Mouse (Mus musculus): ENCODE results near the gene Gm21976. TPM values are rescaled to one million over a fixed set of nuclear protein-coding genes. Genes with fewer than 3 reads are reported as not detected.

Gene Gm21976
- total and polyA plus RNA-seq, 2 experiments from 2014 or later = not detected

DNA sequence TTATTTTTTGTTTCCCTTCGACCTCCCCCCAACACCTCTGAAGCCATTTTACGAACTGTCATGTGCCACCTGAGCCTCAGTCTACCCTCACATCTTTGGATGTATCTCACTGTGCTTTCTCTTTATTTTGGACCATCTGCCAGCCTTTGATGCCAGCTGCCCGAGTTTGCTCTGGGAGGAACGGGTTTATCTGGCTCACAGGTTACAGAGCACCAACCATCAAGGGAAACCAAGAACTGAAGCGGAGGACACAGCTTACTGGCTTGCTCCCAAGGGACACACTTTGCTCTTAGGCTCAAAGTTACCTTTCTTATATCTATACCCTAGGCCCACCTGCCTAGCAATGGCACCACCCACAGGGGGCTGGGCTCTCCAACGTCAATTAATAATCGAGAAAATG is 34.3 kb upstream of the Gm21976 start:
- peaks cover 27% of the 10 kb centered on the region for H3K36me3 ChIP-seq (ENCODE audit: insufficient read depth, low read length)
- ATAC-seq = peak; percentile 36; the same call in 1 of the 2 replicates
- H3K9me3 ChIP-seq (ENCODE audit: low read length) = no peaks in the 10 kb centered on the region
- WGBS = 48% methylated on average over 7 of the region's 7 CpGs
- H3K4me3 ChIP-seq (ENCODE audit: low read length) = no peak overlapping the region
- no peaks in the 10 kb centered on the region for H3K27me3 ChIP-seq (ENCODE audit: insufficient read depth, low read length)
- no peak overlapping the region for H3K27ac ChIP-seq
- TF ChIP-seq CTCF (IDR thresholded peaks at IDR 0.05; ENCODE audit: low read depth) = no peak
- H3K4me2 ChIP-seq (ENCODE audit: low read depth, low read length) = no peak overlapping the region
- H3K9ac ChIP-seq (replicated peaks; ENCODE audit: low read length) = no peak overlapping the region
- H3K4me1 ChIP-seq (ENCODE audit: insufficient read depth, low read length) = no peaks in the 10 kb centered on the region
- no peak for DNase-seq (ENCODE audit: low spot score)

DNA sequence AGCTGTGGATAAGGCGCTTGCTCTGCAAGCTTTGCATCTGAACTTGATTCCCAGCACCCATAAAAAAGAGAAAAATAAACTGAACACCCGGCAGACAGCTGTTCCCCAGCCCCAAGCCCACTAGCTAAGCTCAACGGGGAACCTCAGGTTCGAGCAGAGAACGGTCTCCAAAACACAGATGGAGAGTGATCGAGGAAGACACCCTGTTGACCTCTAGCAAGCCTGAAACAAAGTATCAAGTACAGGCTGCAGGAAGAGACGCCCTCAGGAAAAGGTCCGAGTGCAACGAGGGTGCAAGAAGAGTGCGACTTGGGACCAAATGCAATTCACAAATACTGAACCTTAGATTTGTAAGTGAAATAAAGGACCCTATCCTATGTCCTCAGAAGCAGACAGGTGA is 30.1 kb upstream of the Gm21976 start:
- Histone ChIP-seq H3K36me3 (ENCODE audit: insufficient read depth, low read length) (peaks cover 52% of the 10 kb centered on the region), H3K27me3 (ENCODE audit: insufficient read depth, low read length) (no peaks in the 10 kb centered on the region), H3K4me1 (ENCODE audit: insufficient read depth, low read length) (no peaks in the 10 kb centered on the region), H3K9ac (replicated peaks; ENCODE audit: low read length) (no peak overlapping the region), H3K4me3 (ENCODE audit: low read length) (no peak overlapping the region), H3K9me3 (ENCODE audit: low read length) (no peaks in the 10 kb centered on the region), H3K27ac (no peak overlapping the region), H3K4me2 (ENCODE audit: low read depth, low read length) (no peak overlapping the region)
- no peak for TF ChIP-seq CTCF (IDR thresholded peaks at IDR 0.05; ENCODE audit: low read depth)
- ATAC-seq (no peak), DNase-seq (ENCODE audit: low spot score) (no peak)
- WGBS = 91% methylated on average over 10 of the region's 10 CpGs

DNA sequence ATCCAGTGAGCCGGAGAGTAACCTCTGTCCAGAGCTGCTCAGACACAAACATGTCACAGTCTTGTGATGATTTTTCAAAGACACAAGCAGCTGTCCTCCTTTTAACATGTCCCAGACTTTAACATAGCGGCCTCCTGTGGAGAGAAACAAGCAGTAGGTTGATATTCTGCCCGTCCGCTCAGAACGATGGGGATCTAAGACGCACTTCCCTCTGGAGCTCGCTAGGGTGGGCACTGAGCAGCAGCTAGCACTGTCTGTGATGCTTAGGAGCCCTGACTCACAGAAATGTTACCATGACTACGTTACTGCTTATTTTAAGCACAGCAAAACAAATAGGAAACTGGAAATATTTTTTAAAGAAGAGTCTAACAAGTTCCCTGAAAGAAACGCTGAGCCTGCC is 24.8 kb upstream of the Gm21976 start:
- TF ChIP-seq CTCF (IDR thresholded peaks at IDR 0.05; ENCODE audit: low read depth) = peak; percentile 28; the same call in 1 of the 2 replicates
- Histone ChIP-seq H3K9ac (replicated peaks; ENCODE audit: low read length) (no peak overlapping the region), H3K4me2 (ENCODE audit: low read depth, low read length) (no peak overlapping the region), H3K27me3 (ENCODE audit: insufficient read depth, low read length) (no peaks in the 10 kb centered on the region), H3K27ac (no peak overlapping the region), H3K4me1 (ENCODE audit: insufficient read depth, low read length) (no peaks in the 10 kb centered on the region), H3K36me3 (ENCODE audit: insufficient read depth, low read length) (peaks cover 46% of the 10 kb centered on the region), H3K9me3 (ENCODE audit: low read length) (no peaks in the 10 kb centered on the region), H3K4me3 (ENCODE audit: low read length) (no peak overlapping the region)
- ATAC-seq (no peak), DNase-seq (ENCODE audit: low spot score) (peak; percentile 30)
- WGBS = 66% methylated on average over 9 of the region's 9 CpGs

DNA sequence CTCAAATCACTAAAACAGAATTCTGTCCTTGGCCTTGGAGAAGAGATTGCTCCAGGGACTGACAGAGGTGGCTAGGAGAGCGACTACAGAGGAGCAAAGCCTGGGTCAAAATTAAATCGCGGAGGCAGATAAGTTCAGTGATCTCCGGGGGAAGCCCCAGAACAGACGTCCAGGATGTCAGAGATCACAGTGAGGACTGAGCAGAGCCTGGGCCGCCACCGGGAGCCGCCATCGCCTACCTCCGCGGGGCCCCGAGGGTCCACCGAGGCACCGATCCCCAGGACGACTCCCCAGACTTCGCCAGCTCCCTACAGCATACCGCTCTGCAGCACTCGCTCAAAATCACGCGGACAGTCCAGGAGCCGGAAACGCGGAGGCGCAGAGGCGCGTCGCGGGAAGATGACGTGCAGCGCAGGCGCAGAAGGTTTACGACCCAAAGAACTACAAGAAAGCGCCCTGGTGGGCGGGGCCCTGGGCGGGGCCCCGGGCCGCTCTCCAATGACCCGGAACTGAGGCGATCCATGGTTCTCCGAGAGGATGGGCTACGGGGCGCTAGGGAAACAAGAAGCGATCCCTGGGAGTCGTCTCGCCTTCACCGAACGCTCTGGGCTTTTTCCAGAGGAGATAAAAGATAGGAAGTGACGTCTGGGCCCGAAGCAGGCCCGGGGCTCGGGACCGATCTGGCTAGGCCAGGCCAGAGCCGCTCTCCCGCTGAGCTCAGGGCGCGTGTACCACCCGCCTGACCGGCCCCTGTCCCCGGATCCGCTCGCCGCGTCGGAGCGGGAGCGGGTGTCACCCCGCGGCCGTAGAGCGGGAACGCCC is 16.8 kb upstream of the Gm21976 start, which contains the start of the genes Utp15 and Ankra2:
TSS of gene Utp15 (minus strand) at position 406 of the 822 bp plus-strand sequence.
TSS of gene Ankra2 (plus strand) at position 439 of the 822 bp plus-strand sequence.
- Histone ChIP-seq H3K36me3 (ENCODE audit: insufficient read depth, low read length) (peaks cover 4% of the 10 kb centered on the region; the same call in 1 of the 2 replicates), H3K4me2 (ENCODE audit: low read depth, low read length) (peak within 1 kb of the TSS; percentile 94), H3K9ac (replicated peaks; ENCODE audit: low read length) (peak within 1 kb of the TSS; percentile 94), H3K27ac (peak within 1 kb of the TSS; percentile 94), H3K4me1 (ENCODE audit: insufficient read depth, low read length) (peaks cover 16% of the 10 kb centered on the region; the same call in 1 of the 2 replicates), H3K9me3 (ENCODE audit: low read length) (no peaks in the 10 kb centered on the region), H3K4me3 (ENCODE audit: low read length) (peak within 1 kb of the TSS; percentile 98), H3K27me3 (ENCODE audit: insufficient read depth, low read length) (no peaks in the 10 kb centered on the region)
- ATAC-seq (peak; percentile 99), DNase-seq (ENCODE audit: low spot score) (peak; percentile 100)
- 0 out of 2 replicates have a peak, but pooled peaks have one; percentile 1 for TF ChIP-seq CTCF (IDR thresholded peaks at IDR 0.05; ENCODE audit: low read depth)
- WGBS = under 1% methylated on average over 67 of the region's 71 CpGs

DNA sequence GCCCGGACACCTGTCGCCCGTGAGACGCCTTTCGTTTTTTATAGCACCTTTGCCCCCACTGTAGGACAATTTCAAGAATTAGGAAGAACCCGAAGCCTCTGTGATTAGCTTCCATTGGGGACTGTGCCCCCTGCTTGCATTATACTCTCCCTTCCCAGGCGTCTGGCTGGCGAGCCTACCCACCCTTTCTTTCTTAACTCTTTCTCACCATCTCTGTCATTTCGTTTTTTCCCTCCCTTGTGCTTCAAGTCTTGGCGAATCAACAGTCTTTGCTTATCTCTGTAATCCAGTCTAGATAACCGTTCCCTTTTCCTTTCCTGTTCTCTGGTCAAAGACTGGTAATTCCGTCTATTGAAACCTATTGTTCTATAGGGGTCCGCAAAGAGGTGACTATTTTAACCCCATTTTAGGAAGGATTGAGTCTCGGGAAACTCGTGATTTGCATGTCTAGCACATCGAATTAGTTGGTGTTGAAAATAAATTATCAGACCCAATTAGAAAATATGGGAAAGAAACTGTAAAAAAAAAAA is 16.2 kb upstream of the Gm21976 start:
- H3K9ac ChIP-seq (replicated peaks; ENCODE audit: low read length) = peak overlapping the region; percentile 94
- WGBS = 1% methylated on average over 16 of the region's 16 CpGs
- DNase-seq (ENCODE audit: low spot score) = peak; percentile 19
- ATAC-seq = peak; percentile 38; the same call in 1 of the 2 replicates
- peak overlapping the region; percentile 98 for H3K4me3 ChIP-seq (ENCODE audit: low read length)
- H3K27me3 ChIP-seq (ENCODE audit: insufficient read depth, low read length) = no peaks in the 10 kb centered on the region
- no peak for TF ChIP-seq CTCF (IDR thresholded peaks at IDR 0.05; ENCODE audit: low read depth)
- peak overlapping the region; percentile 94 for H3K4me2 ChIP-seq (ENCODE audit: low read depth, low read length)
- H3K27ac ChIP-seq = peak overlapping the region; percentile 94
- peaks cover 16% of the 10 kb centered on the region; the same call in 1 of the 2 replicates for H3K4me1 ChIP-seq (ENCODE audit: insufficient read depth, low read length)
- no peaks in the 10 kb centered on the region for H3K9me3 ChIP-seq (ENCODE audit: low read length)
- peaks cover 4% of the 10 kb centered on the region; the same call in 1 of the 2 replicates for H3K36me3 ChIP-seq (ENCODE audit: insufficient read depth, low read length)

DNA sequence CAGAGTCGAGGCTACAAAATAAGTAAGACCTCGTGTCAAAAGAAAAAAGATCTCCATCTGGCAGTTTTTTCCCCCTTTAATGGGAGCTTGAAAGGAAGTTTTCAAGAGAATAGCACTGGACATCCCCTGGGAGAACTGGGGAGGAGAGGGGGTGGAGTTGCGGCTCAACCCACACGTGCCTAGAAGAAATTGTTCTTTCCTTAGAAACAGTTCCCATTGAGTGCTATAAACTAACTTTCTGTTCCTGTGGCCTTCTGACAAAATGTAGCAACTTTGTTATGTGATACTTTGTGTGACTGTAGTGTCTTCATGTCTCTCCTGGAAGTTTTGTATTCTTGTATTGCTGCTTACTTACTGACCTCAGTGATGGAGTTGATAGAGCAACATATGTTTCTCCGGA is 15.6 kb upstream of the Gm21976 start:
- 19% methylated on average over 5 of the region's 5 CpGs for WGBS
- H3K27me3 ChIP-seq (ENCODE audit: insufficient read depth, low read length) = no peaks in the 10 kb centered on the region
- H3K4me2 ChIP-seq (ENCODE audit: low read depth, low read length) = peak overlapping the region; percentile 94
- peaks cover 7% of the 10 kb centered on the region; the same call in 1 of the 2 replicates for H3K36me3 ChIP-seq (ENCODE audit: insufficient read depth, low read length)
- H3K4me1 ChIP-seq (ENCODE audit: insufficient read depth, low read length) = peaks cover 16% of the 10 kb centered on the region; the same call in 1 of the 2 replicates
- H3K9ac ChIP-seq (replicated peaks; ENCODE audit: low read length) = peak overlapping the region; percentile 94; the same call in 1 of the 2 replicates
- no peaks in the 10 kb centered on the region for H3K9me3 ChIP-seq (ENCODE audit: low read length)
- H3K27ac ChIP-seq = no peak overlapping the region
- no peak for TF ChIP-seq CTCF (IDR thresholded peaks at IDR 0.05; ENCODE audit: low read depth)
- DNase-seq (ENCODE audit: low spot score) = no peak
- H3K4me3 ChIP-seq (ENCODE audit: low read length) = peak overlapping the region; percentile 98
- ATAC-seq = no peak
